Mouse (Mus musculus) heart, adult 2 months (tissue): ENCODE measurements around the gene Noxa1.

Source experiments
- CTCF ChIP-seq: fragments of 200-600 bp; IDR thresholded peaks from 2 replicates; pipeline ENCODE4 v1.8.1; 2022; ENCODE audit warnings: antibody characterized with exemption, mild to moderate bottlenecking, moderate library complexity
- EP300 ChIP-seq: fragments of 200-500 bp; IDR thresholded peaks from 2 replicates; pipeline ENCODE4 v1.6.1; 2011; ENCODE audit warnings: low read depth, low read length, control low read depth; ENCODE audit not compliant: insufficient read depth
- POLR2A ChIP-seq: fragments of 200-500 bp; IDR thresholded peaks from 2 replicates; pipeline ENCODE4 v1.6.1; 2011; ENCODE audit warnings: mild to moderate bottlenecking, low read depth, low read length, control low read depth; ENCODE audit not compliant: insufficient read depth

GRCm38 (mm10) chr2:25072398-25072797 is 22.6 kb downstream of the Noxa1 start:
- TF ChIP-seq CTCF (peak; percentile 21), POLR2A (no peak), EP300 (no peak)
